Mouse (Mus musculus) cortical plate, adult 2 months (tissue): ENCODE data around the gene Mpeg1.

Experiments used
- CTCF ChIP-seq: fragments of 200-500 bp; IDR thresholded peaks from 2 replicates; pipeline ENCODE4 v1.5.1; 2011; ENCODE audit warnings: mild to moderate bottlenecking, control low read depth, low read length; ENCODE audit not compliant: insufficient read depth; ENCODE audit errors: extremely low read depth
- POLR2A ChIP-seq: fragments of 200-500 bp; IDR thresholded peaks from 2 replicates; pipeline ENCODE4 v1.6.1; 2011; ENCODE audit warnings: mild to moderate bottlenecking, low read length, control low read depth; ENCODE audit not compliant: insufficient read depth; ENCODE audit errors: extremely low read depth

GRCm38 (mm10) chr19:12442560-12442959 lies 18.0 kb upstream of the Mpeg1 start:
- TF ChIP-seq POLR2A, result no peak
- no peak for TF ChIP-seq CTCF
